Mouse (Mus musculus) spleen, adult 2 months (tissue): ENCODE data around the gene Zbtb34. TPM values are rescaled to one million over a fixed set of nuclear protein-coding genes. Genes with fewer than 3 reads are reported as not detected.

Source experiments
- DNase-seq, 2 experiments: peaks; one replicate each; pipeline versions ENCODE4 v3.0.0 to v3.0.0-alpha.2; 2012 to 2021; ENCODE audit warnings: low spot score in 2 of 2, low read depth in 1 of 2
- H3K27ac ChIP-seq: fragments of 200-500 bp; 2 replicates; pipeline ENCODE4 v1.5.1; 2012; ENCODE audit warnings: low read length, inconsistent platforms; ENCODE audit not compliant: insufficient read depth
- H3K27me3 ChIP-seq: fragments of 200-500 bp; 2 replicates; pipeline ENCODE4 v1.6.1; 2012; ENCODE audit warnings: mild to moderate bottlenecking, moderate library complexity, low read length, inconsistent platforms; ENCODE audit not compliant: control insufficient read depth, insufficient read depth
- H3K36me3 ChIP-seq: fragments of 200-500 bp; 2 replicates; pipeline ENCODE4 v1.6.1; 2012; ENCODE audit warnings: mild to moderate bottlenecking, low read length, inconsistent platforms; ENCODE audit not compliant: control insufficient read depth, insufficient read depth
- H3K4me1 ChIP-seq: fragments of 200-500 bp; 2 replicates; pipeline ENCODE4 v1.6.1; 2011; ENCODE audit warnings: inconsistent platforms; ENCODE audit not compliant: control insufficient read depth, insufficient read depth, insufficient read length
- H3K4me3 ChIP-seq: fragments of 200-500 bp; 2 replicates; pipeline ENCODE4 v1.5.1; 2011; ENCODE audit warnings: mild to moderate bottlenecking, inconsistent platforms; ENCODE audit not compliant: insufficient read depth, insufficient read length; ENCODE audit errors: extremely low read depth
- CTCF ChIP-seq: fragments of 200-500 bp; IDR thresholded peaks from 2 replicates; pipeline ENCODE4 v1.5.1; 2011; ENCODE audit warnings: mild to moderate bottlenecking, inconsistent platforms; ENCODE audit not compliant: insufficient read depth, insufficient read length, insufficient replicate concordance; ENCODE audit errors: extremely low read depth
- POLR2A ChIP-seq: fragments of 200-500 bp; IDR thresholded peaks from 2 replicates; pipeline ENCODE4 v1.6.1; 2011; ENCODE audit warnings: low read depth, low read length, inconsistent platforms
- WGBS: fragments of 180-500 bp; shearing (Covaris S2); methylation state at CpG from one replicate; pipeline ENCODE4 v1.1.7; 2018; 5-methylcytosine and 5-hydroxymethylcytosine counted together
- polyA plus RNA-seq: library from polyadenylated mRNA; depleted of rRNA; stranded (reverse); fragments of >200 nt; gene quantifications from 2 replicates; pipeline ENCODE4 v1.2.3, GENCODE M21; 2012

Gene Zbtb34
- polyA plus RNA-seq, 1 experiment = 6.5 TPM

- no peak overlapping the region for H3K27ac ChIP-seq
- 90% methylated on average over 8 of the region's 8 CpGs for WGBS
- no peaks in the 10 kb centered on the region for H3K4me1 ChIP-seq
- peaks cover 30% of the 10 kb centered on the region for H3K36me3 ChIP-seq
- H3K4me3 ChIP-seq = no peak overlapping the region
- TF ChIP-seq CTCF (no peak), POLR2A (no peak)
- DNase-seq = no peak
- H3K27me3 ChIP-seq = no peaks in the 10 kb centered on the region
Observed at GRCm38 (mm10) chr2:33454816-33455215, 23.7 kb upstream of the Zbtb34 start.

DNA sequence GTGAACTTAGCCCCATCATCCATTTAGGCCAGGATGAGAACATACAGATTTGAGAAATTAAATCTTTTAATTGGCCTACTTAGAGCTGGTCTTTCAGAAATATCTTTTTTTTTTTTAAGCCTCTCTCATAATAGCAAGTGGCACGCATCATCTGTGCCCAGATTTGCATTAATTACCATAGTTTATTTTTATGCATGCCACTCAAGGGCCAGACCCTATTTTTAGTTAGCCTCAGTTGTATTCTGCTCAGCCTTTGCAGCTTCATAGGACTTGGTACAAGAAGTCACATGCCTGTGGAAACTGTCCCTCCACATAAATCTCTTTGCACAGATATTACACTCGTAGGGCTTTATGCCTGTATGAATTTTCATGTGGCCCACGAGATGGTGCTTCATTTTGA lies 22.4 kb upstream of the Zbtb34 start:
- Histone ChIP-seq H3K4me1 (no peaks in the 10 kb centered on the region), H3K4me3 (no peak overlapping the region), H3K36me3 (peaks cover 30% of the 10 kb centered on the region), H3K27me3 (no peaks in the 10 kb centered on the region), H3K27ac (no peak overlapping the region)
- TF ChIP-seq POLR2A = no peak
- TF ChIP-seq CTCF = no peak
- 89% methylated on average over 3 of the region's 3 CpGs for WGBS
- no peak for DNase-seq

DNA sequence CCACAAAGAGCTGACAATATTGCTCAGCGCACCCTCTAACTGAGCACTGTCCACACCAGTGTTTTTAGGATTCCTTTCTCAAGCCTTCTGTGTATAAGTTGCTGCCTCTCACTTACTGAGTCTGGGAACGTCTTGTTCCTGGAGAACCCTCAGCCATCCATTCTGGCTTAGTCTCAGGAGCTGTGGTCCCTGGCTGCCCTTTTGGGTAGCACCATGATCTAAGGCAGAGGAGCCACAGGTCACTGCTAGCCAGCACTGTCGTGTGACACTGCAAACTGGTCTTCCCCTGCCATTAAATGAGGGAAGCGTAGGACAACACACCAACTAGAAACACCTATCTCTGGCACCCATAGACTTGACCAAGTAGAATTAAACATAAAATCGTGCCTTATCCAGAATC lies 21.6 kb upstream of the Zbtb34 start:
- no peak for TF ChIP-seq CTCF
- no peak for TF ChIP-seq POLR2A
- Histone ChIP-seq H3K27me3 (no peaks in the 10 kb centered on the region), H3K4me3 (no peak overlapping the region), H3K27ac (no peak overlapping the region), H3K36me3 (peaks cover 30% of the 10 kb centered on the region), H3K4me1 (no peaks in the 10 kb centered on the region)
- 95% methylated on average over 5 of the region's 5 CpGs for WGBS
- DNase-seq = no peak

GRCm38 (mm10) chr2:33452140-33452539 lies 21.0 kb upstream of the Zbtb34 start:
- no peak for DNase-seq
- TF ChIP-seq POLR2A = no peak
- TF ChIP-seq CTCF = no peak
- WGBS = 63% methylated on average over 4 of the region's 4 CpGs
- Histone ChIP-seq H3K27me3 (no peaks in the 10 kb centered on the region), H3K4me3 (no peak overlapping the region), H3K27ac (no peak overlapping the region), H3K4me1 (no peaks in the 10 kb centered on the region), H3K36me3 (peaks cover 30% of the 10 kb centered on the region)

- H3K4me1 ChIP-seq = no peaks in the 10 kb centered on the region
- DNase-seq = no peak
- 90% methylated on average over 11 of the region's 11 CpGs for WGBS
Observed at GRCm38 (mm10) chr2:33451038-33451978, 20.2 kb upstream of the Zbtb34 start.

DNA sequence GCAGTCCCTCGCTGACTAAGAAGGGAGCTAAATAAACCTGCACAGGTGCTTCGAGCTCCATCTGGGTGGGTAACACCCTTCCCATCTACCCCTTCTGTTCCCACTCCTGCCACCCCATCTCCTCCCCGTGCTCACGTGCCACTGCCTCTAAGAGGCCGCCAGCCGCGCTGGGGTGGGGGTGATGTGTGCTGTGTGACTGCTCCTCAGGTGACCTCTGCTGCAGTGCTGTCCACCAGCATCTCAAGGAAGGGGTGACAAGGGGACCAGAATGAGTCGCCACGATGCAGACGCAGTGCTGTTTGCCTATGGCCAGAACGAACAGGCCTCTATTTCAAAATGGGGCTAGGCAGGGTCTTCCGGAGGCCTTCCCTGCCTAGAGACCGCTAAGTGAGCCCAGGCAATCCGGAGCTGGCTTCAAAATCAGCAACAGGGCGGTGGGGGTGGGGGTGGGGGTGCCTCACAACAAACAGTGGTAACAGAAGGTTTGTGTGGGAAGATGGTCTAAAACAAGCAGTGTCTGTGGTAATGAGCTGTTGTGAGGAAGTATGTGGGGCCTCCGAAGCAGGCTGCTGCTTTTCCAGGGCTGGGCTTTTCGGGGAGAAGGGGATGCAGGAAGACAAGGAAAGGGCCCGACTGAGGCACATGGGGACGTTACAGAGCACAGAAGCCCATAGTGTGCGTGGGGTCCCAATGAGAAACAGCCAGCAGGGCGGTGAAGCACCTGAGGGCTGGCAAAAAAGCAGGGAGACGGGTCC lies 18.2 kb upstream of the Zbtb34 start:
- no peak overlapping the region for H3K27ac ChIP-seq
- no peaks in the 10 kb centered on the region for H3K27me3 ChIP-seq
- H3K4me1 ChIP-seq = no peaks in the 10 kb centered on the region
- DNase-seq = no peak
- H3K36me3 ChIP-seq = peaks cover 22% of the 10 kb centered on the region
- 94% methylated on average over 22 of the region's 22 CpGs for WGBS
- H3K4me3 ChIP-seq = no peak overlapping the region
- TF ChIP-seq POLR2A (no peak), CTCF (no peak)

More at GRCm38 (mm10) chr2:33451038-33451978, 20.2 kb upstream of the Zbtb34 start:
- H3K36me3 ChIP-seq = peaks cover 30% of the 10 kb centered on the region
- H3K27me3 ChIP-seq = no peaks in the 10 kb centered on the region
- H3K4me3 ChIP-seq = no peak overlapping the region
- H3K27ac ChIP-seq = no peak overlapping the region
- TF ChIP-seq POLR2A = no peak
- TF ChIP-seq CTCF = no peak

DNA sequence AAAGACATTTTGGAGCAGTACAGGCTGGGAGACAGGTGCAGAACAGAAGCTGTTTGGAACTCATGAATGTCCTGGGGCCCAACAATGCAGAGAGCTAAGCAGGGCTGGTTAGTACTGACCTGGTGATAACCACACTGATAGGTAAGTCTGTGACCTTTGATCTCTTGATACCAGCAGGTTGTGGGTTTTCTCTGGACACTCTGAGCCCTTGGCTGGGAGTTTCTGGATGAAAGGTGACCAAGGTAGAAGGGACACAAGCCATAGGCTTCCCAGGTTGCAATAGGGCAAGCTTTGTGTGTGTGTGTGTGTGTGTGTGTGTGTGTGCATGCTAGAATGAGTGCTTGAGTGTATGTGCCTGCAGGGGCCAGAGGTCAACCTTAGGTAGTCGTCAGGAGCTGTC lies 15.7 kb upstream of the Zbtb34 start:
- Histone ChIP-seq H3K27me3 (no peaks in the 10 kb centered on the region), H3K4me3 (no peak overlapping the region), H3K4me1 (no peaks in the 10 kb centered on the region), H3K36me3 (peaks cover 10% of the 10 kb centered on the region), H3K27ac (no peak overlapping the region)
- DNase-seq = no peak
- no peak for TF ChIP-seq POLR2A
- no peak for TF ChIP-seq CTCF
- WGBS = 86% methylated on average over 1 of the region's 1 CpGs
